Mouse (Mus musculus): Measurements from ENCODE around the gene Armc2. TPM values are rescaled to one million over a fixed set of nuclear protein-coding genes. Genes with fewer than 3 reads are reported as not detected.

The Armc2 gene
- polyA plus RNA-seq, 1 experiment from 2014 or later: 3.8 TPM

DNA sequence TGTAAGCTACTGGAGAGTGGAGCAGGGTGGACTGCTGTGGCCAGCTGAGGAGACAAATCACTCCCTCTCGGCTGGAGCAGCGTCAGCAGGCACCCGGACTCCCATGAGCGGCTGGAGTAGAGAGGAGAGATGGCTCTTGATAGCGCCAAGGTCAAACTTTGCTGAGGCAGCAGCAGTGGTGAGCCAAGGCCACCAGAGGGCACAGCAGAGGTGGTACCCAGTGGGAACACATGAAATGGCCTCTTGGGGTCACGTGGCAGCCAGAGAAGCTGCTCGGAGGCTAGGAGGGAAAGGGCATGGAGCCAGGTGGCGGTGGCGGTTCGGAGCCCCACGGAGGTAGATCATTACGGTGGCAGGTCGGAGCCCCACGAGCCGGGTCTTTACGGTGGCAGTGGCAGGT lies 12.8 kb upstream of the Armc2 start:
- Histone ChIP-seq H3K9ac (ENCODE audit: low read length) (no peak overlapping the region), H3K4me3 (ENCODE audit: low read depth, low read length) (no peak overlapping the region), H3K9me3 (ENCODE audit: control insufficient read depth, low read length) (no peaks in the 10 kb centered on the region), H3K27ac (ENCODE audit: low read depth, low read length) (no peak overlapping the region), H3K4me2 (peak overlapping the region; percentile 29), H3K27me3 (ENCODE audit: control insufficient read depth, insufficient read depth, low read length) (no peaks in the 10 kb centered on the region; the same call in 1 of the 2 replicates), H3K36me3 (ENCODE audit: control insufficient read depth, insufficient read depth, low read length) (no peaks in the 10 kb centered on the region), H3K4me1 (ENCODE audit: control insufficient read depth, insufficient read depth, low read length) (no peaks in the 10 kb centered on the region)
- WGBS: 18% methylated on average over 16 of the region's 16 CpGs
- peak; percentile 59; the same call in 1 of the 2 replicates for ATAC-seq (ENCODE audit: low FRiP score)
- DNase-seq (ENCODE audit: low spot score, missing footprints): peak; percentile 96

DNA sequence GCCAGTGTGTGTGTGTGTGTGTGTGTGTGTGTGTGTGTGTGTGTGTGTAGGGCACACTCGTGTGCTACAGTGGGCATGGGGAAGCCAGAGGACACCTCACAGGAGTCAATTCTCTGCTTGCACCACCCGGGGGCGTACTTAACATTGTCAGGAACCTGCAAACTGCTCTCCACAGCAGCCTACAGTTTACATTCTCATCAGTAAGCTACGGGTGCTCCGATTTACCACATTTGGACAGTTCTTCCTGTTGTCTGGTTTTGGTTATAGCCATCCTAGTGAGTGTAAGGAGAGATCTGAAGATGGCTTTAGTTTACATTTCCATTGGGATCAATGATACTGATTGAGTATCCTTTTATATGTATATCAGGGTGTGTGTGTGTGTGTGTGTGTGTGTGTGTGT lies 11.3 kb upstream of the Armc2 start:
- no peak for DNase-seq (ENCODE audit: low spot score, missing footprints)
- Histone ChIP-seq H3K9ac (ENCODE audit: low read length) (no peak overlapping the region), H3K4me3 (ENCODE audit: low read depth, low read length) (no peak overlapping the region), H3K4me1 (ENCODE audit: control insufficient read depth, insufficient read depth, low read length) (no peaks in the 10 kb centered on the region), H3K4me2 (no peak overlapping the region), H3K36me3 (ENCODE audit: control insufficient read depth, insufficient read depth, low read length) (no peaks in the 10 kb centered on the region), H3K27me3 (ENCODE audit: control insufficient read depth, insufficient read depth, low read length) (no peaks in the 10 kb centered on the region), H3K27ac (ENCODE audit: low read depth, low read length) (no peak overlapping the region), H3K9me3 (ENCODE audit: control insufficient read depth, low read length) (no peaks in the 10 kb centered on the region)
- WGBS: 79% methylated on average over 5 of the region's 5 CpGs
- no peak for ATAC-seq (ENCODE audit: low FRiP score)

DNA sequence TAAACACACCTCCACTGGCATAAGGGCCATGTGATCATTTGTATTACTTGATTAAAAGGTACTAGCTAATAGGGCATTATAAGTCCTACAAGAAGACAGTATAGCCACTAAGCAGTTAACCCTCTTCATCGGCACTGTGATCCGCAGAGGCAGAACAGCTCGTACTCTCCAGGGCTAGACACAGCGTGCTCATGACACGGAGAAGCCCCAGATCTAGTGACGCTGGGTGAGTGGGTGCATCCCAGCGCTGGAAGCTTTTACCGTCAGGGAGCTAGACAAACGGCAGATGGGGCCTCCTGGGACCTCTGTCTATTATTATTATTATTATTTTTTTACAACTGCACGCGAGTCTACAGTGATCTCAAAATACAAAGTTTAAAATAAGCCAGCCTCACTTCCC lies 9.1 kb upstream of the Armc2 start:
- H3K4me2 ChIP-seq: no peak overlapping the region
- H3K9me3 ChIP-seq (ENCODE audit: control insufficient read depth, low read length): no peaks in the 10 kb centered on the region
- ATAC-seq (ENCODE audit: low FRiP score) (no peak), DNase-seq (ENCODE audit: low spot score, missing footprints) (no peak)
- no peaks in the 10 kb centered on the region for H3K36me3 ChIP-seq (ENCODE audit: control insufficient read depth, insufficient read depth, low read length)
- H3K9ac ChIP-seq (ENCODE audit: low read length): no peak overlapping the region
- H3K27me3 ChIP-seq (ENCODE audit: control insufficient read depth, insufficient read depth, low read length): no peaks in the 10 kb centered on the region
- 84% methylated on average over 11 of the region's 11 CpGs for WGBS
- no peak overlapping the region for H3K27ac ChIP-seq (ENCODE audit: low read depth, low read length)
- no peaks in the 10 kb centered on the region for H3K4me1 ChIP-seq (ENCODE audit: control insufficient read depth, insufficient read depth, low read length)
- H3K4me3 ChIP-seq (ENCODE audit: low read depth, low read length): no peak overlapping the region

DNA sequence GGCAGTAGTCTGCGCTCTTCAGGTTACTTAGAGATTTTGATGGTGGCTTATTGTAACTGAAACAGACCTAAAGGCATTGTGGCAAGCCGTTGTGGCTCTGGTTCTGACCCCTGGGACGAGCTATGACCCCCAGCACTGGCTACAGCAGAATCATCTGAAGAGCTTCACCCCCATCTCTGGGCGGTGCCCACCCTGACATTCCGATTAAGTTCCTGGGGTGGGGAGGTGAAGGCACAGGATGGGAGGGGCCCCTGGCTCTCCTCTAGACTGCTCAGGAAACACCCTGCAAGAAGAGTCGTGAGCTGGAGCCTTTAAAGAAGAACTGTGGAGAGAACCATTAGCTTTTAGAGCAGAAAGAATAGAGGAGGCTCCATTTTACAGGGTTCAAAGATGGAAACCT lies 6.2 kb upstream of the Armc2 start:
- H3K9ac ChIP-seq (ENCODE audit: low read length): no peak overlapping the region
- H3K27ac ChIP-seq (ENCODE audit: low read depth, low read length): no peak overlapping the region
- H3K4me2 ChIP-seq: no peak overlapping the region
- no peaks in the 10 kb centered on the region for H3K4me1 ChIP-seq (ENCODE audit: control insufficient read depth, insufficient read depth, low read length)
- ATAC-seq (ENCODE audit: low FRiP score) (no peak), DNase-seq (ENCODE audit: low spot score, missing footprints) (peak; percentile 8)
- no peaks in the 10 kb centered on the region for H3K36me3 ChIP-seq (ENCODE audit: control insufficient read depth, insufficient read depth, low read length)
- WGBS: 73% methylated on average over 6 of the region's 6 CpGs
- H3K9me3 ChIP-seq (ENCODE audit: control insufficient read depth, low read length): no peaks in the 10 kb centered on the region
- H3K27me3 ChIP-seq (ENCODE audit: control insufficient read depth, insufficient read depth, low read length): no peaks in the 10 kb centered on the region
- no peak overlapping the region for H3K4me3 ChIP-seq (ENCODE audit: low read depth, low read length)

DNA sequence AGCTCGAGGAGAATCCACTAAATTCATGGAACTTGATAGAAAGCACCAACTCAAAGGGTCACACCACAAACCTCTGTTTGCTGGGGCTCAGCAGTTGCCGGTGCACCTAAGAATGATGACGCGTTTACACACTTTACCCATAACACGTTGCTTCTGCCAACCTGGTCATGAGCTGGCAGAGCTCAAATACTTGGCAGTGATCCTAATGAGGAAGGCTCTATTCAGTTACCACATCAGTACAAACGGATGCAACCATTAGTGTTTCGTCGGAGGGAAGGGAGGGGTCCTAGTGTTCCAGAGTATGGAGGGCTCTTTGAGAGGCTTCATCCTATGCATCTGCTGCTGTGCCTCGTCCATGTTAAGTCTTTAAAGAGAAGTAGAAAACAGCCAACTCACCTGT lies 3.3 kb upstream of the Armc2 start:
- peaks cover 6% of the 10 kb centered on the region; the same call in 1 of the 2 replicates for H3K27me3 ChIP-seq (ENCODE audit: control insufficient read depth, insufficient read depth, low read length)
- no peak overlapping the region for H3K27ac ChIP-seq (ENCODE audit: low read depth, low read length)
- no peak overlapping the region for H3K4me3 ChIP-seq (ENCODE audit: low read depth, low read length)
- DNase-seq (ENCODE audit: low spot score, missing footprints) (no peak), ATAC-seq (ENCODE audit: low FRiP score) (no peak)
- H3K4me2 ChIP-seq: no peak overlapping the region
- 85% methylated on average over 9 of the region's 9 CpGs for WGBS
- H3K9ac ChIP-seq (ENCODE audit: low read length): no peak overlapping the region
- no peaks in the 10 kb centered on the region for H3K9me3 ChIP-seq (ENCODE audit: control insufficient read depth, low read length)
- H3K4me1 ChIP-seq (ENCODE audit: control insufficient read depth, insufficient read depth, low read length): 0 out of 2 replicates have a peak, but pooled peaks cover 2% of the 10 kb centered on the region
- H3K36me3 ChIP-seq (ENCODE audit: control insufficient read depth, insufficient read depth, low read length): no peaks in the 10 kb centered on the region

DNA sequence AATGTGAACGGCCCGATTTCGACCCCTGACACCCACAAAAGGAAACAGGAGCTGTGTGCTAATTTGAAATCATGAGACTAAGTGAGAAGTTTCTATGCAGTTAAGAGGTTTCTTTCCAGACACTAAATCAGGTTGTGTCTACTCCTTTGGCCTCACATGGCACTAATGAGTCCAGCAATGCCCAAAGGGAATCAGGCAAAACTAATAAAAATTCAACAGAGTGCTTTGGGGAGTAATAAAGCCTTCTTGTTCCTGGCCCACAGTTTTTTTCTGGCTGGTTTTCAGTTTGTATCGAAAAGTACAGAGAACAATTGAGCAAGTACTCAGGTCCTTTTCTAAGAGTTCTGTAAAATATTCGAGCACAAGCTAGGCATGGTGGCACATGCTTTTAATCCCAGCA lies 4.2 kb downstream of the Armc2 start:
- Histone ChIP-seq H3K4me1 (ENCODE audit: control insufficient read depth, insufficient read depth, low read length) (0 out of 2 replicates have a peak, but pooled peaks cover 2% of the 10 kb centered on the region), H3K36me3 (ENCODE audit: control insufficient read depth, insufficient read depth, low read length) (no peaks in the 10 kb centered on the region), H3K4me3 (ENCODE audit: low read depth, low read length) (no peak overlapping the region), H3K9ac (ENCODE audit: low read length) (no peak overlapping the region), H3K4me2 (no peak overlapping the region), H3K27ac (ENCODE audit: low read depth, low read length) (no peak overlapping the region), H3K9me3 (ENCODE audit: control insufficient read depth, low read length) (no peaks in the 10 kb centered on the region), H3K27me3 (ENCODE audit: control insufficient read depth, insufficient read depth, low read length) (peaks cover 6% of the 10 kb centered on the region; the same call in 1 of the 2 replicates)
- WGBS: 85% methylated on average over 5 of the region's 5 CpGs
- ATAC-seq (ENCODE audit: low FRiP score) (no peak), DNase-seq (ENCODE audit: low spot score, missing footprints) (no peak)

DNA sequence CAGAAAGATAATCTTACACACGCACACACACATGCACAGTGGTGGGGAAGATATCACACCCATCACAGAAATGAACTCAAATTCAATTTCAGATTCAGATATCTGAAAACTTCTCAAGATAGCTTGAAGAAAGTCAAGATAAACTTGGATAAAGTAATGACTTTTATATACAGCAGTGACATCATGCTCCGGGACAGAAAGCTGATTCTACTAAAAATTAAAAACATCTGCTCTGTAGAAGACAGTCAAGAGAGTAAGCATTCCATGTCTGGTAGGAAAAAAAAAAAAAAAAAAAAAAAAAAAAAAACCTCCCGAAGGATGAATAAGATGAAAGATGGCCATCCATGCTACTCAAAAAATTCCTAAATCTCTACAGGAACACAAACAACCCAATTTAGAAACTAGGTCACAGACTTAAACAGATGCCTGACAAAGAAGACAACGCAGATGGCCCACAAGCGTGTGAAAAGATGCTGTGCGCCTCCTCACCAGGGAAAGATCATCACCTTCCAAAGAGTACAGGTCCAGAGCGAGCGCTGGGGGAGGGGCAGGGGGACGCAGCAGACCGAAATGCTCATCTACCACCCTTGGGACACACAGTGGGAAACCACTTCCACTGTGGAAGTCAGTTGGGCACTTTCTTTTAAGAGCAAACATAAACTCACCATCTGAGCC lies 7.3 kb downstream of the Armc2 start:
- Histone ChIP-seq H3K9me3 (ENCODE audit: control insufficient read depth, low read length) (no peaks in the 10 kb centered on the region), H3K4me1 (ENCODE audit: control insufficient read depth, insufficient read depth, low read length) (no peaks in the 10 kb centered on the region), H3K4me3 (ENCODE audit: low read depth, low read length) (no peak overlapping the region), H3K9ac (ENCODE audit: low read length) (no peak overlapping the region), H3K4me2 (no peak overlapping the region), H3K27me3 (ENCODE audit: control insufficient read depth, insufficient read depth, low read length) (no peaks in the 10 kb centered on the region), H3K36me3 (ENCODE audit: control insufficient read depth, insufficient read depth, low read length) (no peaks in the 10 kb centered on the region), H3K27ac (ENCODE audit: low read depth, low read length) (no peak overlapping the region)
- no peak for DNase-seq (ENCODE audit: low spot score, missing footprints)
- no peak for ATAC-seq (ENCODE audit: low FRiP score)
- 90% methylated on average over 10 of the region's 10 CpGs for WGBS

DNA sequence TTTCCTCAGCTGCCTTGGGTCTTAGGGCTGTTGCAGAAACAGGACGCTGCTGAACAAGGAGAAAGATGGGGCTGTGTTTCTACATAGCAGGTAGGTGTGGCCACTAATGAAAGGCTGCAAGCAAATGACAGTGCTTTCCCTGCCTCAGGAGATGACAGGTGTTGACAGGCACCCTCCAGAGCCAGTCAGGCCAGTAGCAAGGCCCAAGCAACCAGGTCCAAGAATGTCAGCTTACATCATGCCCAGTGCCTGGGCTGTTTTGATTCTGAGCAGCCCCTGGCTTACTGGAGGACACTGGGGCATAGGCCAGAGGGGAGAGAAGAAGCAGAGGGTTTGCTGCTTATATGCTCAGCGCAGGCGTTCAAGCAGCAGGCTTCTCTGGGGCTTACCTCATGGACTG lies 13.0 kb downstream of the Armc2 start:
- H3K9ac ChIP-seq (ENCODE audit: low read length): no peak overlapping the region
- 88% methylated on average over 3 of the region's 3 CpGs for WGBS
- no peaks in the 10 kb centered on the region for H3K4me1 ChIP-seq (ENCODE audit: control insufficient read depth, insufficient read depth, low read length)
- DNase-seq (ENCODE audit: low spot score, missing footprints) (no peak), ATAC-seq (ENCODE audit: low FRiP score) (no peak)
- H3K36me3 ChIP-seq (ENCODE audit: control insufficient read depth, insufficient read depth, low read length): no peaks in the 10 kb centered on the region
- H3K9me3 ChIP-seq (ENCODE audit: control insufficient read depth, low read length): no peaks in the 10 kb centered on the region
- no peak overlapping the region for H3K4me3 ChIP-seq (ENCODE audit: low read depth, low read length)
- H3K27me3 ChIP-seq (ENCODE audit: control insufficient read depth, insufficient read depth, low read length): no peaks in the 10 kb centered on the region
- no peak overlapping the region for H3K4me2 ChIP-seq
- no peak overlapping the region for H3K27ac ChIP-seq (ENCODE audit: low read depth, low read length)

DNA sequence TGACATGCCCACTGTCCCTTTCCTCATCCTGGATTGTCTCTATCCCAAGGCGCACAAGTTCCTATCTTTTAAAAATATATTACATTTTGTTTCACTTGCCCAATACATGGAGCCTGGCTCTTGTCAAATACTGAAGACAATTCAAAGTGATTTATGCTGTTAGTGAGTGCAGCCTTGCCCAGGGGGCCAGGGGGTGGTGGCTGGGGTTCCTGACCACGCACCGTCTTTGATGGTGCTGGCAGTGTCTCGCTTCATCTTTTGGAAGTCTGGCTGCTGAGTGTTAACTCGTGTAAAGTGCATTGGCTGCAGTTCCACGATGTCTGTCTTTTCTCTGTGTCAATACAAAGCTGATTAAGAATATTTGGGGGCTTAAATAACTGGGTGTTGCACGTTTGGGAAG lies 13.6 kb downstream of the Armc2 start:
- Histone ChIP-seq H3K9ac (ENCODE audit: low read length) (no peak overlapping the region), H3K27ac (ENCODE audit: low read depth, low read length) (no peak overlapping the region), H3K27me3 (ENCODE audit: control insufficient read depth, insufficient read depth, low read length) (no peaks in the 10 kb centered on the region), H3K4me2 (no peak overlapping the region), H3K4me1 (ENCODE audit: control insufficient read depth, insufficient read depth, low read length) (no peaks in the 10 kb centered on the region), H3K36me3 (ENCODE audit: control insufficient read depth, insufficient read depth, low read length) (no peaks in the 10 kb centered on the region), H3K9me3 (ENCODE audit: control insufficient read depth, low read length) (no peaks in the 10 kb centered on the region), H3K4me3 (ENCODE audit: low read depth, low read length) (no peak overlapping the region)
- ATAC-seq (ENCODE audit: low FRiP score): no peak
- WGBS: 75% methylated on average over 7 of the region's 7 CpGs
- peak; percentile 6 for DNase-seq (ENCODE audit: low spot score, missing footprints)
